In genomic region chr6:87237260-87237659, GRCm38 (mm10) we compare ENCODE assay signal across 24 mouse cellular contexts.
A peak's percentile ranks its signal among the peaks of the same experiment; 100 is the strongest.
DNase-seq lines count a peak whose midpoint lies in the region; ATAC-seq and TF ChIP-seq lines count a peak whose summit lies in the region.
"Had no signal": no experiment of that assay in that cellular context is flagged by ENCODE, and none has a peak within 500 bp of the region (broad histone marks: within the 10 kb centered on the region; RNA-seq: fewer than 3 reads in every experiment).

No protein-coding gene starts in this region.

- 48% methylated on average over 4 of the region's 4 CpGs for WGBS in lung, embryonic 16.5 days
- WGBS in stomach, embryonic 15.5 days, result 54% methylated on average over 4 of the region's 4 CpGs

- H3K4me3 ChIP-seq in gastrocnemius, adult 2 months, result no peak overlapping the region
- no peak overlapping the region for H3K4me3 ChIP-seq in lung, embryonic 16.5 days (ENCODE audit: low read length)
- H3K4me3 ChIP-seq in stomach, embryonic 15.5 days (replicated peaks), result no peak overlapping the region
- H3K4me3 ChIP-seq: embryonic facial prominence, embryonic 15.5 days; erythroblast, embryonic 14.5 days; forebrain, embryonic 15.5 days; heart, adult 2 months; heart, embryonic 12.5 days; hindbrain, embryonic 15.5 days had no signal

- H3K9ac ChIP-seq in lung, embryonic 16.5 days (ENCODE audit: low read length), result no peak overlapping the region
- no peak overlapping the region for H3K9ac ChIP-seq in stomach, embryonic 15.5 days
- H3K9ac ChIP-seq: embryonic facial prominence, embryonic 15.5 days; forebrain, embryonic 15.5 days; heart, embryonic 12.5 days; hindbrain, embryonic 15.5 days had no signal

- no peak overlapping the region for H3K4me2 ChIP-seq in lung, embryonic 16.5 days (ENCODE audit: low read depth, low read length)
- no peak overlapping the region for H3K4me2 ChIP-seq in stomach, embryonic 15.5 days
- H3K4me2 ChIP-seq: embryonic facial prominence, embryonic 15.5 days; forebrain, embryonic 15.5 days; heart, embryonic 12.5 days; hindbrain, embryonic 15.5 days had no signal

- intact Hi-C loops in gastrocnemius, adult 2 months (cut with DNase I), result no loop called here

- peak; percentile 57; the same call in 1 of the 2 replicates for ATAC-seq in lung, embryonic 16.5 days (ENCODE audit: low read depth)
- peak; percentile 79; the same call in 1 of the 2 replicates for ATAC-seq in stomach, embryonic 15.5 days (ENCODE audit: insufficient read depth, low FRiP score, low read depth)
- ATAC-seq: activated CD4-positive, CD25-positive, alpha-beta regulatory T cell, adult 4 months; forebrain, embryonic 15.5 days; Patski had no signal

- peaks cover 17% of the 10 kb centered on the region for H3K36me3 ChIP-seq in lung, embryonic 16.5 days (ENCODE audit: control insufficient read depth, insufficient read depth, low read length)
- peaks cover 8% of the 10 kb centered on the region for H3K36me3 ChIP-seq in stomach, embryonic 15.5 days
- H3K36me3 ChIP-seq: hindbrain, embryonic 15.5 days had no signal

- DNase-seq in gastrocnemius, adult 2 months, result no peak
- no peak for DNase-seq in gastrocnemius, postnatal 4 days (ENCODE audit: low spot score in 2 of 2)
- no peak for DNase-seq in lung, postnatal 4 days
- peak; percentile 31 for DNase-seq in adipocyte (ENCODE audit: low spot score)
- DNase-seq in kidney, postnatal 10 days, result no peak
- DNase-seq in thymus, postnatal 14 days, result no peak
- DNase-seq: adrenal gland, adult 2 months; adrenal gland, postnatal 25 days; cerebellum, adult 18-20 months; cerebellum, adult 9-11 months; cerebellum, postnatal 36 days; gastrocnemius, postnatal 10 days; heart, adult 2 months; heart, postnatal 36 days had no signal

- H3K27ac ChIP-seq in gastrocnemius, adult 2 months, result peak overlapping the region; percentile 35; the same call in 1 of the 2 replicates
- H3K27ac ChIP-seq in lung, embryonic 16.5 days (ENCODE audit: low read length), result peak overlapping the region; percentile 55
- H3K27ac ChIP-seq in stomach, embryonic 15.5 days, result no peak overlapping the region
- H3K27ac ChIP-seq: forebrain, embryonic 15.5 days; heart, adult 2 months; hindbrain, embryonic 15.5 days had no signal

- no peaks in the 10 kb centered on the region for H3K27me3 ChIP-seq in lung, embryonic 16.5 days (ENCODE audit: control insufficient read depth, insufficient read depth, low read depth, low read length)
- no peaks in the 10 kb centered on the region for H3K27me3 ChIP-seq in stomach, embryonic 15.5 days (replicated peaks)
- H3K27me3 ChIP-seq: CH12.LX; embryonic facial prominence, embryonic 15.5 days; forebrain, embryonic 15.5 days; heart, embryonic 12.5 days; hindbrain, embryonic 15.5 days; Patski had no signal

- H3K9me3 ChIP-seq in lung, embryonic 16.5 days (ENCODE audit: control insufficient read depth, low read length), result no peaks in the 10 kb centered on the region
- H3K9me3 ChIP-seq in stomach, embryonic 15.5 days, result no peaks in the 10 kb centered on the region
- H3K9me3 ChIP-seq: embryonic facial prominence, embryonic 15.5 days; forebrain, embryonic 15.5 days; heart, embryonic 12.5 days; hindbrain, embryonic 15.5 days had no signal

- no peak for TF ChIP-seq CTCF in gastrocnemius, adult 2 months (IDR thresholded peaks at IDR 0.05)

- H3K4me1 ChIP-seq in lung, embryonic 16.5 days (replicated peaks; ENCODE audit: control insufficient read depth, insufficient read depth, low read length), result peaks cover 13% of the 10 kb centered on the region
- H3K4me1 ChIP-seq in stomach, embryonic 15.5 days, result 0 out of 2 replicates have a peak, but pooled peaks cover 5% of the 10 kb centered on the region
- H3K4me1 ChIP-seq: forebrain, embryonic 15.5 days had no signal
